Mouse (Mus musculus) frontal cortex, adult 2 months (tissue): ENCODE data around the gene Arhgap15. TPM values are rescaled to one million over a fixed set of nuclear protein-coding genes. Genes with fewer than 3 reads are reported as not detected.

Experiments used
- DNase-seq, 2 experiments: peaks; one replicate each; pipeline ENCODE4 v3.0.0; 2022; ENCODE audit warnings: low spot score in 1 of 2; ENCODE audit errors: extremely low spot score in 1 of 2
- polyA plus RNA-seq: library from polyadenylated mRNA; depleted of rRNA; stranded (reverse); fragments of >200 nt; gene quantifications from 2 replicates; pipeline ENCODE4 v1.2.3, GENCODE M21; 2012

Arhgap15 gene
- polyA plus RNA-seq, 1 experiment: 8.1 TPM

DNA sequence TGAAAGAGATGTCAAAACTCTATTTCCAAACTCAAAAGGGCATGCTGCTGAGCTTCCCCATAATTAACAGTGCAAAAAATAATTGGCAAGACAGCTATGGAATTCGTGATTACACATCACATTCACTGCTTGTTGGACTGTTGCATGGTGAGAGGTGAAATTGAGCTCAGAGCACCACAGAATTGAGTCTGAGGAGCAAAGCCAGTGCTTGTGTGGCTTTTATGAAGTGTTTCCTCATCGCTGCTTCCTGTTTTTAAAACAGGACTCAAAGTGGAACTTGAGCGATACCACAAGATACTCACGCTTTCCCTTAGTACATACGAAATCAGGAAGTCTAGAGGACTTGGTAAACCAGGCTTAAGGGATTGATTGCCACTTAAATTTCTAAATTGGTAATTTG, 24.0 kb downstream of the Arhgap15 start:
- no peak for DNase-seq

DNA sequence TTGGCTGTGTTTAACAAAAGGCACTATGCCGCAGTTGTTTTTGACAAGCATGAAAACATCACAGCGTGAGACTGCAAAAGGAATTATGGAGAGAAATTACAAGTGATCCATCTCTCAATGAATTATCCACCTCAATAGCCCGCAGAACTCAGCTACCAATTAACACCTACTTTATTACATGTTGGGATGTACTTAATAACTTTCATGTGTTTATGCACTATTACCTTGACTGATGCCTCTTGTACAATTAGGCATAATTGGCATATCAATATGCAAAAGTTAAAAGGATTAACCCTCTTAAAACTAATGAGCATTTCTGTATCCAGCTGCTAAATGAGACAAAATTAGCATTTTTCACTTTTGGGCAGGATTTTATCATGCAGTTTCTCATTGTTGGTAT, 33.5 kb downstream of the Arhgap15 start:
- DNase-seq: no peak

DNA sequence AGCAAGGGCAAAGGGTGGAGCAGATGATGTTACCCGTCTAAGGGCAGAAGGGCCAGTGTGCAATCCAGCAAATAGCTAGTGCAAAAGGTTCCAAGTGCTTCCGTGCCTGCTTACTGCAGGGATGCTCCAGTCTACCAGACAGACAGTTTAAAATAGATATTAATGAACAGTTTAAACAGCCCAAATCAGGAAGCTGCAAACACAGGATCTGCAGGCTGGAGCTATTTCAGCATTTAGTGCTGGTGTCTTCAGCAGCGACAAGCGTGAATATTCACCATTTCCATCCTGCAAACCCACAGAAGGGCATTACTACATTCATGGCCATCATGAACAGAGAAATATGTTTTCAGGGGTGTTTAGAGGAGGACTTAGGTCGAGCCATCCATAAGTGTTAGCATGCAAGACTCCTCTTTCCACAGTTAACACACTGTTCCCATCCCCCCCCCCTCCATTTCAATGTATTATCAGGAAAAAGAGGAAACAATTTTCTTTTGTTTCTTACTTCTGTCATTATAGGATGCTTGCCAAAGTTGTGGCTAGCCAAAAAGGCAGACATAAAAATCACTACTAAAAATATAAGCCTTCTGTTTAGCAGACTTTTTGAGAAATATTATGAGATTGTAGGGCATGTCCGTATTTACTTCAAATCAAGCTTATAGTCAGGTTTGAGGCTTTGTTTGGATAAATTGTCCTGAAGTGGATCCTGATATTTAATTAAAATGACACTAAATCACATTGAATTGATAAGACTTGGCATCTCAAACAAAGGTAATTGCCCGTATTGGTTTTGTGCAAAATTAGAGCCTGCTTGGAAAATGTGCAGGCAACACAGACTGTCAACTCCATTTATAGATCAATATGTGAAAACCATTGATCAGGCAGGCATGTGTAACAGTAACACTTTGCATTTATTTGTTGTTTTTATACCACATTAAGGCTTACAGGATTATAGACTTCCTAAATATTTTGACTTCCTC, 35.4 kb downstream of the Arhgap15 start:
- peak in 1 of 2 experiments; percentile 24 for DNase-seq

DNA sequence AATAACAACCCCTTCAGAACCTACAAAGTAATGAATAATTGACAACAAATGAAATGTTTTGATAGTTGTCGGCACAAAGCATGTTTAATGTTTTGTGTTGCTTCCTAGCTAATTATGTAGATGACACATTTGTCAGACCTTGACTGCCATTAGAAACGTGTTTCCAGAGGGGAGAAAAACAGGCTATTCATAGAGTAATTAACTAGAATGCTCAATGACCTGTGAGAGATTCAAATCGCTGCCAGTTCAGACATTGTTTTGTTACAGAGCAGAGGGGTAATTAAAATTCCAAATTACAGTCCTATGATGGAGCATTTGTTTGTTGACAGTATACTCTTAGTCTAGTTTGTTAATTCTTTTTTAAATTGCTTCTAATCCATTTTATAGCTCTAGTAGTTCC, 37.5 kb downstream of the Arhgap15 start:
- no peak for DNase-seq

DNA sequence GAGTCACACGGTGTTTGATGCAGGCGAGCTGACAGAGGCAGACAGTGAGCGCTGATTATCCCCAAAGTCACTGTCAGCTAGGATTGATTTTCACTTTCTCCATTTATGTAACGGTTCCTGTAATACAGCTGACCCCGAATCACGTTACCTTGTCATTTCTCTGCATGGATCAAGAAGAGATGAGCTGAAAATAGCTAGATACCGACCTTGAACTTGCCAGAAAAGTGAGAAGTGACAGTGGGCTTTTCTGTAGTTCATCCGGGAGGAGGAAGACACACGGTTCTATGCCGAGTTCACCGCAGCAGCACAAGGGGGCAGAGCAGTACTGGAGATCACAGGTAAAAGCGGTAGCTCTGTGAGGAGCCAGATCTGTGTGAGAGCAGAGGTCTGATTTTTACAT, 38.5 kb downstream of the Arhgap15 start:
- peak in 1 of 2 experiments; percentile 74 for DNase-seq

DNA sequence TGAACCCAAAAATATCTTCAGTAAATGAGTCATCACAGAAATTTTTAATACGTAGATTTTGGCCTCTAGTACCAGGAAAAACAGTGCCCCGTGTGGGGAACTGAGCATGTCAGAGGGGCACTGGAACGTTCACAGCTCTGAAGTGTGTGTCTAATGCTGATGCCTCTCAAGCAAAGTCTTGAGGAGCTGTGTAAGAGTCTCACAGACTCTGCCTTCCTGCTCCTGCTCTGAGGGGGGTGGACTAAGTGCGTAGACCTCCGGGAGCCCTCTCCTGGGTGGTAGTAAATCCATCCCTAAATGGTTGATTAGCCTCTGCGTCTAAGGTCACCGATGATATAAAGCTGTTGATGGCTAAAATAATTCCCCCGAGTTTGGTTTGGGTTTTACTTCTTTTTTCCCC, 39.9 kb downstream of the Arhgap15 start:
- DNase-seq: no peak

DNA sequence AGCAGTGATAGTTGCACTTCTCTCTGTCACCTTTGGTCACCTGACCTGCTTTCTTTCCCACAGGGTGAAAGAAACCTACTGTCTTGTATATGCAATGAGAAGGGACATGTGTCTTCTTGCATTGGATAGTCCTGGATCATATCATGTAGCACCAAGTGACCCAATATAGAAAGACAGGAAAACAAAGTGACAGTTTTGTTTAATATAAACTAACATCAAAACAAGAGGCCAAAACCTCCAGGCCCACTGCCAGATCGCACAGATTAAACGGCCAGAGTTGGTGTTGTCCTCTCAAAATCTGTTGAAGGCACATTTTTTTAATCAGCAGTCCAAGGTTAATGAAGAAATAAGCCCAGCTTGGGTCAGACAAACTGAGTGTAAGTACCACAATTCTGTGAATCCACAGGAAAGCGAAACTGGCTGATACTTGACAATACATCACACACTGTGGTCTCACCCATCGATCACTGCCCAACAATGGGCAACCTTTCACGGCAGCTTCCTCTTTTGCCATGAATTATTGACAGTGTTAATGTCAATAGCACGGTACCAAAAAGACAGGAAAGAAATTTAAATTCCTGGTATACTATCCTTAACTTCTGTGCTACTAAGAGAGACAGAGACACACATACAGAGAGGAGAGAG, 41.5 kb downstream of the Arhgap15 start:
- no peak for DNase-seq

DNA sequence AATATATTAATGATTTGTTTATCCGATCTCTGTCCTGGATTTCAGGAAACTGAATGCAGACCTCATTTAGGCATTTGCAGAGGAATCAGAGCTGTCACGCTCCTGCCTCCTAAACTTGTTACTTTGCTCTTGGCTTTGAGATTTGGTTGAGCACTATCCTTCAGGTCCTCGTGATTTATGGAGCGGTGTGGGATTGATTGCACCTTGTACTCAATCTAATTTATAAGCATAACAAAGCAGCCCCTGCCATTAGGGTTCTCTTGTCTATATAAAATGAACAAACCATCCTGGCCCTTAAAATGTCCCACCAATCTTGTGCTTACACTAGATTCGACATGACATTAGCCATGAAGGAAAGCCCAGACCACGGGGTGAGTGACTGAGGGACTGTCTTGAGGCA, 43.0 kb downstream of the Arhgap15 start:
- DNase-seq: no peak

DNA sequence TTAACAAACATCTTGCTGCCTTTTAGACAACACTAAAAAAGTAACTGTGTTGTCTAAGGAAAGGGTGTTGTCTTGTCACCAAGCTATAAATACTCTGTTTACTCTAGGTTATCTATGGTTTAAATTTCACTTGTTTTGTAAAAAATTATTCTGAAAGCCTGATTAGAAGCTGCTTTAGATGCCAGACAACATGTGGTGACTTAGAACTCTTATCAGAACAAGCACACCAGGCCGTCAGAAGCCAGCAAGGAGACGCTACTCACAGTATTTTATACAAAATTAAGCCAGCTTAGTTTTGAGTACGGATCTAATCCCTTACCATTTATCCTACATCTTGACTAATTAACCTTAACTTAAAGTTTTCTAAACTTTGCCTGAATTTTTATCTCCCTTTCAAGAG, 44.5 kb downstream of the Arhgap15 start:
- DNase-seq: no peak

DNA sequence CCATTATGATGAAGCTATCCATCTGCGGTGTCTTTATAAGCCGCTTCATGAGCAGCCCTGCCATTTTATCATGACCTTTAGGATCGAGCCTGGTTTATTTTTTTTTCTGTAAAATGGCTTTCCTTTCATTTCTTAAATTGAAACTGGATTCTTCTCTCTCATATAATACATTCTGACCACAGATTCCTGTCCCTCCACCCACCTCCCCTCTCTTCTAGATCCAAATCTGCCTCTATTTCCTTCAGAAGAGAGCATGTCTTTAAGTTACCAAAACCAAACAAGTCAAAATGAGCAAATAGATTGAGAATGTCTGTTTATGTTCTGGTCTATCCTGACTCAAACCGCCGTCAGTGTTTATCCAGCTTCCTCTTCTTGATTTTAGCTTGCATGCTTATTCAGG, 46.1 kb downstream of the Arhgap15 start:
- no peak for DNase-seq

DNA sequence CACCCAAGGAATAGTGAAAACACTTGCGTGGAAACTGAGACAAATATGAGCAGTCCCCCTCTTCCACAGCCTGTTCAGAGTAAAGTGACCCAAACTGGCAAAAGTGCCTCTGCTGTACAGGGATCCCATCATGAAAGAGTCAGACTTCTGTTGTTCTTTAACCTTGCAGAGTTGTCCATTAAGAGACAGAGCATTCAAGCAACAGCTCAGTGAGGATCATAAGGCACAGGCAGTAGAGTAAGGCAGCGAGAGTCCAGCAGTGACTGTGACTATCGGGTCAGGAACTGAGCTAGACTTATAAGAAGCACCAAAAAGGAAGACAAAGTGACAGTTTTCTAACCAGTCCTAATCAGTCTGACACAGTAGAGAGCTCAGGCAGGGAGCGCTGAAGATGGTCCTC, 47.8 kb downstream of the Arhgap15 start:
- DNase-seq: no peak

DNA sequence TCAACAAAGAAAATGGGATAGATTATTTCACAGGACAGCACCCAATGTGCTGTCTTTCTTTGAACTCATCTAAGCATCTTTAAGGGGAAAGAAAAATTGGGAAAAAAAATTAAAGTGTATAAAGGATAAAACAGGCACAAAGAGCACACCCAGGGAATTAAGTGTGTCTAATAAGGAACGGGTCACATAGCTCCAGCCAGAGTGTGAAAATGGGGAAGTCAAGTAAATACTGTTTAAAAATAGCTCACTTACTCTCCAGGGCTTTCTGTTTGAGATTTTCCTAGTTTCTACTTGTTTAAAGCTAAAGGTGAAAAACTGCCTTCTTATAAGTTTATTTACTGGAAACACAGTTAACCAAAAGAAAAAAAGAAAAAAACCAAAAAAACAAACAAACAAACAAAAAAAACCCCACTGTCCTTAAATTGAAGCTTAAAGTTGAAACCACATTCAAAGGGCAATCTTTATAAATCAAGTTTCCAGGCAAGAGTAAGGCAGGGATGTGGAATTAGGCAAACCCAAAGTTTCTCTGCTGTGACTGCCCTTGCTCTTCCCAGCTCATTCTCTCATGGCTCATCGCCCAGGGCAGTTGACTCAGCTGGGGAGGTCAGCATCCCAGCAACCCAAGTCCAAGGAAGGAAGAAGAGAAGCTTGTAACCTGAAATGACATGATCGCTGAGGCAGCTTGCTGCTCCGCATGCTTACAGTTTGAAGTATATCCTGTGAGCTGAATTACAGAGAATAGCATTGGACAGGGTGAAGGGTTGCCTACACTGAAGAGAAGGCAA, 57.5 kb downstream of the Arhgap15 start:
- no peak for DNase-seq

DNA sequence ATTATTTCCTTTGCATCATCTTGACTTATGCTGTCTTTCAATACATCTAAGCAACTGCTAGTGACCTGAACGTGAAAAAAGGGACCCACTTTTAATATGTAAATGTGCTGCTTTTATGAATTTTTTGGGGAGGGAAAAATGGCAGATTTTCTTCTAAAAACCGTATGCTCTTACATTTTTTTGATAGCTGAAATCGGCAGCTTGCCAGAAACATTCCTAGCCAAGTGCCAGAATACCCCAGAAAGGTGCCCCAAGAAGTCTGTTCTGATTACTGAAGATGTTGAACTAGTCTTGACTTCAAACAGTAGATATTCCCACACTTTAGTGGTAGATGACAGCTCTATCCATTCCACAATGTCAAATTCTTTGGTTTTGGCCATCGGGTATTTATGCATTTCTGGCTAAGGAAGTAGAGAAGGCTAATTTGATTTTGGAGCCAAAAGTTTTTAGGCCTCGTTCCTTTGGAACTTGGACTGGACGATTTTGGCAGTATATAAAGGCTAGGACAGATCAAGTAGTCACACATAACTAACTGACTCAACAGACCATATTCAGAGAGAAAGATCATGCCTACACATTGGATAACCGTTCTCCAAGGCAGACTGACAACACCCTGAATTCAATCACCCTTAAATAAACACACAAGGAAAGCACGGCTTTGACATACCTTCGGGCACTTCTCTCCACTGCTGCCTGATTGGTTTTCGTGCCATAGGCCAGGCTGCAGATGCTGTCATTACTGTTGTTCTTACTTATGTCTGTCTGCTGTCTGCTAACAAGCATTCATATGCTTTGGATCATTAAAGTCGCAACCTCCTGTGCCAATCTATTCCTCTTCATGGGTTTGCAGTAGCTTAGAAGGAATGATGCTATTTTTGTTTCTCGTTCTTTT, 67.5 kb downstream of the Arhgap15 start:
- no peak for DNase-seq

DNA sequence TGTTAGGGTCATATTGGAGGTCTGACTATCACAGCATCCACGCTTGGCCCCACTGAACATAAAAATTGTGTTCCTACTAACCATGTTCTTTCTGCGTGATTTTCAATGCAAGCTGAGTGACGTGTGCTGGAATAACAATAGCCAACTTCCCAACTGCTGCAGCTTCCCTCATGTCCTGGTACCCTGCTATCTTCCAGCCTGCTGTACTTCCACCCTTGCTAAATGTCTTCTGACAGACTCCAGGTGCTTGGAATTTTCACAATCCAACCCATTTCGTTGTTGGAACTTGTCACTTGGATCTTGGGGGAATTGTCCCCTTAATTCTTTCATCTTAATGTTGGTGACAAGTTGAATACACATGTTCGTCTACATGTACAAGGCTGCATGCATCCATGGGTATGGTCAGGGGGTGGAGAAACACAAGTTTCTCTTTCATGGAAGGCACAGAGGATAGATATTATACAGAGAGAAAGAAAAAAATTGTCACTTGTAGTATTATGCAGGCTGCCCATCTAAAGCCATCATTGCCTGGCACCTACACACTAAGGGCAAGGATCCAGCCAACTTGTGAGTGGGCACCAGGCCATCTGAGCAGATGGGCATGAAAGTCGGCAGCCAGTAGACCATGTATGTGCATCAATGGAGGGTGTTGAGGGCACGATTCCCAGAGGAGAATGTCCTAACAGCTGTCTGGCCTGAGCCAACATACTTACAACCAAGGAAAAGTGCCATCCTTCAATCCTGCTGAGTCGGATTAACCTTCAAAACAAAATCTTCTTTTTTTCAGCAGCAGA, 68.4 kb downstream of the Arhgap15 start:
- DNase-seq: peak; percentile 36 to 78

DNA sequence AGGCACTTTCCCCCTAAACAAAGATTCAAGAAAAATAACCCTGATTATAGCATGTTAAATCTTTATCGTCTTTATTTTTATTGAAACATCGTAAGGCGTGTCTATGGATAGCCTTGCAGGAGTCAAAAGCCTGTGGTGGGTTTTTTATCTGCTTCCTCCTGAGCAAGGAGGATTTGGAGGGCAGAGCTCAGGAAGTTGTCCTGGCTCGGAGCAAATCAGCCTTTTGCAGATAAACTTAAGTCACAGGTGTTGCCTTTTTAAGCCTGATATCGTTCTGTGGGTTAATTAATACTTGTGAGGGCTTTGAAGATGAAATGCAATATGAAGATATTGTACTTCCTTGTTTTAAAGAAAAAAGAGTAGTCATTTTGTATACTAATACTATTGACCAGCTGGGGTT, 87.3 kb downstream of the Arhgap15 start:
- DNase-seq: no peak

DNA sequence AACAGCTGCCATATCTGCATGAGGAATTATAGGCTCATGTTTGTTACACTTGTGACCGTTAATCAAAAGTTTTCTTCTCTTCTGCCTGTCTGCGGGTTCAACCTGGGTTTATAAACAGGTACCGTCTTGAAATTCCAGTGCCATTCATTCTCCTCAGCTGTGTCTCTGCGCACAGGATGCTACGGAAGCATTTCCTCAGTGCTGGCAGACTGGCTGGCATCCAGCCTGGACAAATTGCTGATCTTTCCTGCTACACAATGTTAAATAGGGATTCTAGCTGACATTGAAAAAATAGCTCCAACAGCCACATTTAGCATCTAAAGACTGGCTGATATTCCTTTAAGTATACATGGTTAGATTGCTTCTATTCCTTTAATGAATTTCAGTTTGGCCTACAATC, 93.0 kb downstream of the Arhgap15 start:
- peak in 1 of 2 experiments; percentile 59 for DNase-seq

DNA sequence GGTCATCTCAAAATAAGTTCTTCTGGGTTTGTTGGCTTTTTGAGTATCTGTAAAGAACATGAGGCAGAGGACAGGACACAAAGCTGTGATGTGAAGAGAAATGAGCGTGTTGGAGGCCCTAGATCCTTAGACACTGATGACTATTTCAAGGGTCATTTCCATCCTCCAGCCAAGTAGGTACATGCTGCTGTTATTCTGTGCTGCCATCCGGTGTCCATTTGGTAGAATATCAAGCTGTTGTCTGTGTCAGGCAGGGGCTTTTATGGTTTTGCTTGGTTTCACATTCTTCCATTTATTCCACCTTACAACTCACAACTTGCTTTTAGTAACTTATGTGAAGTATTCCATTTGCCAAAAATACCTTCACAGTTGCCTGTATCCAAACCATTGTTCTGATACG, 102.6 kb downstream of the Arhgap15 start:
- DNase-seq: peak in 1 of 2 experiments; percentile 47

DNA sequence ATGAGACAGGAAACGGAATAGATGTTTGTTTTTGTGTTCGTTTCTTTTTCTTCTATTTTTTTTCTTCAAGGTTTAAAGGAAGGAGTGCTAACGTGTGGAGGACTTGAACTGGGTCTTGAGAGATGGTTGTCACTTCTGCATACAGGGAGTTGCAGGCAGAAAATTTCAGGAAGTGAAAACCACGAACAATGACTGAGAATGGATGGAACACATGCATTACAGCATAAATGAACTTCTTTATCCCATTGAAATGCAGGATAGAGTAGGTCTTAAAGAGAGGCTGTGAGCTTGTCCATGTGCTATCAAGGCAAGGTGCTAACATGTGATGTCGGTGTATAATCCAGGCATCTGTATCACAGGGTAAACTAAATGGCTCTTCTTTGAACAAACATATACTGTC, 114.1 kb downstream of the Arhgap15 start:
- DNase-seq: no peak

DNA sequence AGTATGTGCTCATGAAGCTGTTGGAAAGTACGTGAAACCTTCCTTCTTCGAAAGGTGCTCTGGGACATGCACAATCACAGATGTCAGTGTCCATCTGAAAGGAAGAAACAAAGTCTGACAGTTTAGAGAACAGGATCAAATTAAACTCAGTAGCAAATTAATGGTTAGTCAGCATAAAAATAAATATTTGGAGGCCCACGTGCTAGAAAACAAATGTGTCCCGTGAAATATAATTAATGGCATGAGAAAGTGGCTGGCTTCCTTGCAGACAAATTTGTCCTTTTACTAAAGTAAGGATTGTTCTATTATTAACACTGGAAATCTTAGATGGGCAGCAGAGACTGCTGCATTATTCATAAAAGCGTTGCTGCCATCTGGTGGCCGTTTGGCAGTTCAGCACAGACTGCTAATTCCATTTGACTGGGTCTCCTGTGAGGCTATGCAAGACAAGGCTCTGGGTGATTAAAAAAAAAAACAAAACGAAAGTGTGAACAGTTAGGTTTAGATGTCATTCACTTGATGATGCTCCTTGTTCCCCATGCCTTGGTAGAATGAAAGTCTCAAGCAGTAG, 153.9 kb downstream of the Arhgap15 start:
- peak; percentile 78 to 91 for DNase-seq
